Mouse (Mus musculus) adrenal gland (tissue): ENCODE results near the gene Ubl5.

Experiments used
- intact Hi-C: fragments of 180-260 bp; cut with DNase I; formaldehyde crosslinking; loops from one replicate; pipeline ENCODE4 v1.15.1; 2025

Ubl5 gene

DNA sequence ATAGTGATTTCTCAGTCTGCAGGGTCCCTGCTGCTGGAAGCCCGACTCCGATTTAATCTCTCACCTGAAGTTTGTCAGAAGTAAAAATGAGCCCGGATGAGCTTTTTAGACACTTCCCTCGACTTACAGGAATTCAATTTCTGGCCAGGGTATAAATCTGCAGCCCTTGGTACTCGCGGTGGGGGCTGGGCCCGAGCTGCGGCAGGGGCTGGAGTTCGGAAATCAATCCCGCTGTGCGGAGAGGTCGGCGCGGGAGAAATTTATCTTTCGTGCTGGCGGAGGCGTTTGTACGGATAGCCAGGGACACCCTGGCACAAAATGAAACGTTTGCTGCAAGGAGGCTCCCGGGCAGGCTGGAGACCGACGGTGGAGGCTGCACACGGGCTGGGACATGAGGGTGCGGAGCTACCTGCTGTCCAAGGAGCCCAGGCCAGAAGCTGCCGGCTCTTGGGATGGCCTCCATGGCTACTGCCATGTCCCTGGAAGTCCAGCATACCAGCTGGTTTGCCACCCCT is 52.1 kb downstream of the Ubl5 start:
- intact Hi-C loops: no loop called here

DNA sequence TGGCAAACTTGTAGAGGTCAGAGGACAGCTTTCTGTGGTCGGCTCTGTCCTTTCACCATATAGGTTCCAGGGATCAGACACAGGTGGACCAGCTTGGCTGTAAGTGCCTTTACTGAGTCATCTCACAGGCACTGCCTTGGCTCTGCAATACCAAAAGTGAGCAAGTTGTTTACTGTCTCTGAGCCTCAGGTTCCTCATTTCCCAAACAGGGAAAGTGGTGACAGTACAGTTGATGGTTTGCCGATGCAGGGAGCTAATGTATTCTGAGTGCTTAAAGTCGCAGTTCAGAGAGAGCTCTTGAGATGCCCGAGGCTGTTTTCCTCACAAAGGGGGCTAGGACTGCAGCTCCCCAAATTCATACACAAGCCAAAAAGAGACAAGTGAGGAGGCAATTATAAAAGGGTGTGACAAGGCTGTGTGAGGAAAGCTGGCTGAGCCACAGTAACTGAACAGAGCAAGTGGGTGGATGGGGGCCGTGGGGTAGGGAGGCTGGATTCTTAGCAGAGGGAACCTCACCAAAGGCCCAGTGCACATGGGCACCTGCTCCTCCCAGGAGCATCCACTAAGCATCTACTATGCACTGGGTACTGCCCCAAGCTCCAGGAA is 53.5 kb downstream of the Ubl5 start:
- intact Hi-C loops: no loop called here
